Mouse (Mus musculus): Measurements from ENCODE around the gene Tbc1d7. TPM values are rescaled to one million over a fixed set of nuclear protein-coding genes. Genes with fewer than 3 reads are reported as not detected.

Tbc1d7 gene
- polyA plus RNA-seq, 2 experiments from 2014 or later = 14.1 to 14.3 TPM

DNA sequence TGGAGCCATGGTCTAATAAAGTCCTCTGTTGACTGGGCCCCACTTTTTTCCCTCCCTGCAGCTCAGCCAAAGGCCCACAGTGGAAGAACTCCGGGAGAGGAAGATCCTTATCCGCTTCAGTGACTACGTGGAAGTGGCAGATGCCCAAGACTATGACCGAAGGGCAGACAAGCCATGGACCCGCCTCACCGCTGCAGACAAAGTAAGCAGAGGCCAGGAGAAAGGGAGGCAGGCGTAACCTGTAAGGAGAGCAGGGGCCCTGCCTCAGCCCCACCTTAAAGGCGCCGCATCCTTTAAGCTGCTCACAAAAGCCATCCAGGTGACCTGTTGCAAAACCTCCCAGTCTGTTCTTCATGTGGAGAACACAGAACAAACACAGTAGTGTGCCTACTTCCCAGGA lies 38.4 kb downstream of the Tbc1d7 start:
- no peak for ATAC-seq

DNA sequence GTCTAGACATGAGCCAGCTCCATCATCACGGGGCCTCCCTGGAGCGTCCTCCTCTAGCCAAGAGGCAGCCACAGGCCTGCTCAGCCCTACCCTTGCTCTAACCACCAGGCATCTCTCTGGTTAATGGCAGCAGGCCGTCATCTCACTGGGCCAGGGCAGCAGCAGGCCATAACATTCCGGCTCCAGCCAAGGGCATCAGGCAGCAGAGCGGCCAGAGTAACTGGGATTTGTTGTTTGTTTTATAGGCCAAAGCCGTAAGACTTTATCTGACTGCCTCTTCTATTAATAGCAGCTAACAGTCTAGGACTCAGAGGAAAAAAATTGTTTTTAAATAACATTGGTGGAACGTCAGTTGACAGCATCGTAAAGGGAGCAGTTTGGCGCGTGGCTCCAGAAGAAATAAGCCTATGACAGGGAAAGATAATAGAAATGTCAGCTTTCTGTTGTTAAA lies 39.5 kb downstream of the Tbc1d7 start:
- ATAC-seq = no peak

DNA sequence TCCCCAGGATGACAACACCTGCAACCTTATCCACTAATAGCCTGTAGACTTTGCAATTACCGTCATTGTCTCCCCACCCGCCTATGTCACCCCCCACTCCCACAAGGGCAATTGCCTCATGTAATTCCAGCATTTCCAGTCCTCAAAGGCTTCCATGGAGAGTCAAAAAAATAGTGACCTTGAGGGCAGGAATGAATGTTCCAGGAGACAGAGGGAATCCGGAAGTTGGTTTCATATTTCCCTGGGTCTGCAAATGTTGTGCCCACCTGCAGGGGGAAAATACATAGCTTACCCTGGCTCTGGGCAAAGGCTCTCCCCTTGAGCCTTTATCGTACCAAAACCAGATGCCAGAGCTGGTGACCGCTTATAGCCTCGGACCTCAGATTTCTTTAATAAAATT lies 41.1 kb downstream of the Tbc1d7 start:
- ATAC-seq = no peak

DNA sequence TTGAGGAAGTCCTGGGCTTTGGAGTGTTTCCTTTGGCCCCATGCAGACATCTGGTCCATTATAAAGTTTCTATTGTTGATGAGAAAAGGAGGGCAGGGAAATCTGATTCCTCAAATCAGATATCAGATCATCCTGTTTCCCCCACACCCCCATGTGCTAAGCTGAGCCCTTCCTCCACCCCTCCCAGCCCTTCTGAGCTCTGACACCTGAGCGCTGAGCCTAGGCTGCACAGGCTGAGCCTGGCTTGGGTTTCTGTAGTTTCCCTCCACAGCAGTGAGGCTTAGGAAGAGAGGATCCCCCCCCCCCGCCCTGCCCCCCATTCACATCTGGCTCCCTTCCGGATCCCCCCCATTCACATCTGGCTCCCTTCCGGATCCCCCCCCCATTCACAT lies 46.6 kb downstream of the Tbc1d7 start:
- no peak for ATAC-seq

DNA sequence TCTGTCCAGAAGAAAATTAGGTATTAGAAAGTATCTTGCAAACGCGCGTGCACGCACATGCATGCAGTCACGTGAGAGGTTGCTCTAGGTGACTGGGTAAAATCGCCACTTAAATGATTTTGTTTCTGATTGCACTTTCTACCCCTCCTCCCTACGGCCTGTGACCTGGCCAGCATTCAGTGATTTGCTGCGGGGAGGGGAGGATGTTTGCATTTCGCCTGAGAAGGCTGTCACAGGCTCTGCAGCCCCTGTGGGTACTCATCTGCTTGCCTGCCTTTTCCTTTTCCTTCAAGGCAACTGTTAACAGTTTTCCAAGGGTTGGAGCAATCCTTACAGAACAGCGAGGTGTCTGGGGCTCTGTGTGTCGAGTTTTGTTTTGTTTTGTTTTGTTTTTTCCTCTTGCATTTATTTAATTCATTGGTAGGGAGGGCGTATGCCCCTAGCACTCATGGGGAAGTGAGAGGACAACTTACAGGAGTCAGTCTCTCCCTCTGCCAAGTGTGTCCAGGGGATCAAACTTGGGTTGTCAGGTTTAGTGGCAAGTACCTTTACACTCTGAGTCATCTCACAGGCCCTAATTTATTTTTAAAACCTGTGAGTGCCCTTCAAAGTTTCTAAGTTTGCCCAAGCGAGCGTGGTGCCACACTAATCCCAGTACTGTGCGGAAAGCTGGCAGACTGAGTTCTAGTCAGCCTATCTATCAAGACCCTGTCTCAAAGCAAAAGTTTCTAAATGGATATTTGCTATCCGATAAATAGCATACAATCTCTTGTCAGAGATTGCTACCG lies 47.2 kb downstream of the Tbc1d7 start:
- no peak for ATAC-seq

DNA sequence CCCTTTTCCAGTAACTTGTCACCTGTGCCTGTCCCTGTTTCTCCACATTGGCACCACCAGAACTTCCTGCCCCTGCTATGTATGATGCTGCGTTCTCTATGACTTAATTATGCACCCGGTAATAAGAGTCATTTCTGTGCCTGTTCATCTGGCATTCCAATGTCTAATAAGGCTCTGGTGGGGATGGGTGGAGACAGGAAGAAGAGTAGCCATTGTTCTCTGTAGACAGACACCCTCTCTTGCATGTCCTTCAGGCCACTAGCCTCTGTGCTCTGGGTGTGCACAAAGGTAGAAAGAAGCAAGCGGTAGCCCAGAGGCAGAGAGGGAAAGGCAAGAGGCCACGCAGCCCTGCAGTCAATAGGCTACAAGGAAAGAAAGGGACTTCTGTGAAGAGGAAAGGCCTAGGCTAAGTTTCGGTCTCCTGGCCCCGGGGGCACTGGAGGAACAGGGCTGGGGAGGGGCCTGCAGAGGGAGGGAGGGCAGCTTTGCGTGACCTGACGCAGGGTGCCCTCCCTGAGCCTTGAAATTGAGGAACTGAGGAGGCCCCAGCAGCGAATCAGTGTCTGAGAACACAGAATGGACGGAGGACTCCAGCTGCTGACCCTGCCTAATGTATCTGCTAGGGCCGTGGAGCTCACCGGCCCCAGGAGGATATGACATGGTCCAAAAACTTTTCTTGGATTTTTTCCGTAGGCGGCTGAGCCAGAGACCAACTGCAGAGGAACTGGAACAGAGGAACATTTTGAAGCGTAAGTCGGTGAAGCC lies 48.8 kb downstream of the Tbc1d7 start:
- ATAC-seq = no peak

DNA sequence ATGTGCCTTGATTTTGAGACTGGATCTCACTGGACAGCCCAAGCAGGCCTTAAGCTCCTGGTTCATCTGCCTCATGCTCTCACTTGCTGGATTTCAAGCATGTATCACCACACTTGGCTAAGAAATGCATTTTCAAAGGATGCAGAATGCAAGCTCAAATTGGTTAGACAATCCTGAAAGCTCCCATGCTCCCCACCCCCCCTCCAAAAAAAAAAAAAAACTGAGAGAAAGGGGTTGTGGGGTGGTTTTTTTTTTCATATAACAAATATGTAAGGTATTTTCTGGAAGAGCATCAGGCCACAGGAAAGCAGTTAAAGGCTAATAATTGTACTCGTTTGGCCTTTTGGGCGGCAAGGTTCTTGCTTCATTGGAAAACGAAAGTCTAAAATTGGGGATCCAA lies 58.2 kb downstream of the Tbc1d7 start:
- ATAC-seq = no peak

DNA sequence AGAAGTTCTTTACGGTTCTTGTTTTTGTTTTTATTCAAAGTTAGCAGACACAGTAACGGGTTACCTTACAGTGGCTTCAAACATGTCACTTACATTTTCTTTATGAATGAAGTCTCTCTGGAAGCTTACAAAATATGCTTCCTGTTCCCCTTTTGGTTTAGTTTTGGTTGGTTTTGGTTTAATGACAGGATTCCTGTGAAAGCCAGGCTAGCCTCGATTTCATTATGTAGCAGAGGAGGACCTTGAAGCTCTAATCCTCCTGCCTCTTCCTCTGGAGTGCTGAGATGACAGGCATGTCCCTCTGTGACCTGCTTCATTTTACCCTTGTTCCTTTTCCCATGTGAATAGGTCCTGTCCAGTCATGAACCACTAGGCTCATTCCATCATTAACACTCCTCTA lies 58.6 kb downstream of the Tbc1d7 start:
- no peak for ATAC-seq

DNA sequence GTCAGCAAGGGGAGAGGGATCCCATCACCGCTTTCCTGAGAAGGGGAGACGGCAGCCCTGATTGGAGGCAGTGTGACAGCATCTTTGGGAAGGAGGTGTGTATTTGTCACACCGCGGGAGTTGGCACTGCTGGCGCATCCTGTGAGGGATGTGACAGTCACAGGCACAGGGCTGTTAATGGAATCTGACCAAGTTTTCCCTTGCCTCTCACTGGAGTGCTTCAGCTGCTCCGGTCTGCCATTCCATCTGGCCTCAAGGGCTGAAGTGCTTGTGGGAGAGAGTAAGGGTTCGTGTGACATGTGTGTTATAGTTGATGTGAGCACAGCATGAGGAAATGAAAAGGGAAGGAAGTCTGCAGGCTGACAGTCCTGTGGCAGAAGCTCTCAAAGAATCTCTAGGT lies 59.0 kb downstream of the Tbc1d7 start:
- no peak for ATAC-seq

DNA sequence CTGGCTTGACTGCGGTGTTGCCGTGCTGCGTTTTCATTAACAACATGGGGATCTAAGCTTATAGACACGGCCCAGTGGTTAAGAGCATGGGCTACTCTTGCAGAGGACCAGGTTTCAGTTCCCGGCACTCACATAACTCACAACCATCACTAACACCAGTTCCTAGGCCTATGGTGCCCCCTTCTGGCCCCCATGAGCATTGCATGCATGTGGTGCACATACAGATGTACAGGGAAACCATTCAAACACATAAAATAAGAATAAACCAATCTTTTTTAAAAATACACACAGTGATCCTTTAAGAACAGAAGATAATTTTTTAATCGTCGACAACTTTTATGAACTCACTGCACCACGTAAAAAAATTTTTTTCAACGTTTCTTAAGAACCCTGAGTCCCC lies 66.8 kb downstream of the Tbc1d7 start:
- ATAC-seq = no peak

DNA sequence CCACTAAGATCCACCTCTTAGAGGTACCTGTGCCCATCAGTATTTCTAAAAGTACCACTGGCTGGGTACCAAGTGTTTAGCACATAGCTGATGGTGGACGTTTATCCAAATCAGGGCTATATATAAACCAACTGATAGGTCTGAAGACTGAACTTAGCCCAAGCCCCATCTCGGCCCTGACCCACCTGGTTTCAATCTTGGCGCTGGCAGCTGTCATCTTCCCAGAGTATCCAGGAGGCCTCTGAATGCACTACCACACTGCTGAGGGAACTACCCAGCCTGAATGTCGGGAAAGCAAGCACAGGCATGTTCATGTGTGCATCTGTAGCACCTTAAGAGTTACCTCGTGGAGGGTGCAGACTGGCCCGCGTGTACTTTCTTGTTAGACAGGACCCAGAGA lies 68.4 kb downstream of the Tbc1d7 start:
- no peak for ATAC-seq

Other genes starting within 250 kb of the Tbc1d7 start
- gene Gfod1, start 132.7 kb upstream of the Tbc1d7 start, polyA plus RNA-seq (2017; shearing (Covaris generic)) = 1 to 10 TPM; 2.5 to 4.0 TPM
- 10 to 100 TPM; 21.7 to 25.4 TPM for gene Sirt5, start 194.0 kb upstream of the Tbc1d7 start, polyA plus RNA-seq (2017; shearing (Covaris generic))
- 100 to 1,000 TPM; 146 to 156 TPM for gene Nol7, start 226.9 kb upstream of the Tbc1d7 start, polyA plus RNA-seq (2017; shearing (Covaris generic))

All from activated CD4-positive, CD25-positive, alpha-beta regulatory T cell, adult 4 months (primary cell).